Mouse (Mus musculus) forelimb bud, embryonic 11.5 days (tissue): Measurements from ENCODE around the gene Twnk.
A peak's percentile ranks its signal among the peaks of the same experiment; 100 is the strongest.

Experiments
- DNase-seq: peaks from one replicate; pipeline ENCODE4 v3.0.0-alpha.2; 2012; ENCODE audit warnings: low read depth, low spot score

Gene Twnk

GRCm38 (mm10) chr19:45005444-45005843, at the start of gene Twnk:
Gene Twnk (plus strand): TSS chr19:45005663.
- no peak for DNase-seq

DNA sequence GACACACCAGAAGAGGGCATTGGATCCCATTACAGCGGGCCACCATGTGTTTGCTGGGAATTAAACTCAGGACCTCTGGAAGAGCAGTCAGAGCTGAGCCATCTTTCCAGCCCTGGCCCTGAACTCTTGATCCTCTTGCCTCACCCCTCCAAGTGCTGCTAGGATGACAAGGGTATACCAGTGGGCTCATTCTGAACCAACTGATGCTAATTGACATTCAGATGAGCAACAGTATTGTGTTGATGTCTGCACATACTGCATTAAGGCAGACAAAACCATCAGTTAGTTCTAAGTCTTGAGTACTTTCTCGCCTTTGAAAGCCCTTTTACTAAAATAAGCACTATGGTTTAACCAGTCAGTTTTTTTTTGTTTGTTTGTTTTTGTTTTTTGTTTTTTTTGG, 45.8 kb upstream of the Twnk start:
- no peak for DNase-seq

DNA sequence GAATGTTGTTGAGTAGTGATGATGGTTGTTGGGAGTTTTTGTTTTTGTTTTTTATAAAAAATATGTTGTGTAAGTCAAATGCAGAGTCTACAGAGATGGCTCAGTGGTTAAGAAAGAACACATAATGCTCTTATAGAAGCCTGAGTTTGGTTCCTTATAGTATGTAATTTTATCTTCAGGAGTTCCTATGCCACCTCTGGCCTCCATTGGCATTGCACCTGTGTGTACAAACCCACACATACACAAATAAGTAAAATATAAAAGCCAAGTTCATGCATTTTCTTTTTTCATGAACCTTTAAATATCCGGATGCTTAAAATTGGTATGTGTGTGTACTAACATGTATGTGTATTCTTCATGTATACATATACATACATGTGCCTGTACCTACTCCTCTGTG, 39.5 kb upstream of the Twnk start:
- no peak for DNase-seq

- DNase-seq = no peak
Observed at GRCm38 (mm10) chr19:44968329-44968728, 37.1 kb upstream of the Twnk start.

- DNase-seq = no peak
Observed at GRCm38 (mm10) chr19:44976636-44977035, 28.8 kb upstream of the Twnk start.

GRCm38 (mm10) chr19:44977148-44977547, 28.3 kb upstream of the Twnk start:
- DNase-seq = no peak

- DNase-seq = no peak
Observed at GRCm38 (mm10) chr19:44980787-44981186, 24.7 kb upstream of the Twnk start.

- DNase-seq = no peak
Observed at GRCm38 (mm10) chr19:44982477-44983115, 22.9 kb upstream of the Twnk start.

DNA sequence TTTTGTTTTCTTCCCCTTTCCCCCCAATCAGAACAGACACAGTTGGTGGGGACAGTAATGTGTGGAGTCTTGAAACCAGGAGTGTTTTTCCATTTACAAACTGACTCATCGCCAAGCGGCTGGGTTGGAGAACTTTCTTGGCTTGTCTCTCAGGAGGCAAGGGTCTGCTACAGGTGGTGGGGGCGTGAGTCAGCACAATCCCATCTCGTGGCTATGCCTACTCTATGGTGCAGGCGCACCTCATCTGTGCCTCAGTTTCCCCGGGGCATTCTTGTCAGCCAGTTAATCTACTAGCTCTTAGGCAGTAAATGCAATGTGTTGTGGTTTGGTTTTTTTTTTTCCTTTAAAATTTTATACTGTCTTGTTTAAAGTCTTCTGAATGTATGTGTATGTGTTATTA, 22.1 kb upstream of the Twnk start:
- no peak for DNase-seq

DNA sequence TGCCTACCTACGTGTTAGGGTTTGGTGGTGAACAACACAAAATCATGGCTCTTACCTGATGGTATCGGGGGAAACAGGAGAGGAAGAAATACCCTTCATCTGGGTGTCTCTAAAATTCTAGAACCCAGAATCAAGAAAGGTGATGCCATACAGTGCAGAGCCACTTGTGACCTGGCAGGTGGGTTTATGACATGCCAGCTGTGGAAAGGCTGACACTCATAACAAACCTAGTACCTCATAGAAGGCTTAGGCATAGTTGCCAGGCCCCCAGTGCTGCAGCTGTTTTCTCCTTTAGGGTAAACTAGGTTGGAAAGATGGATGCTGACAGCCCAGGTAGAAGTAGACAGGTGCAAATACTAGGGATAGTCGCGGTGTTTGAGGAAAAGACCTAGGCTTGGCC, 21.0 kb upstream of the Twnk start:
- no peak for DNase-seq

DNA sequence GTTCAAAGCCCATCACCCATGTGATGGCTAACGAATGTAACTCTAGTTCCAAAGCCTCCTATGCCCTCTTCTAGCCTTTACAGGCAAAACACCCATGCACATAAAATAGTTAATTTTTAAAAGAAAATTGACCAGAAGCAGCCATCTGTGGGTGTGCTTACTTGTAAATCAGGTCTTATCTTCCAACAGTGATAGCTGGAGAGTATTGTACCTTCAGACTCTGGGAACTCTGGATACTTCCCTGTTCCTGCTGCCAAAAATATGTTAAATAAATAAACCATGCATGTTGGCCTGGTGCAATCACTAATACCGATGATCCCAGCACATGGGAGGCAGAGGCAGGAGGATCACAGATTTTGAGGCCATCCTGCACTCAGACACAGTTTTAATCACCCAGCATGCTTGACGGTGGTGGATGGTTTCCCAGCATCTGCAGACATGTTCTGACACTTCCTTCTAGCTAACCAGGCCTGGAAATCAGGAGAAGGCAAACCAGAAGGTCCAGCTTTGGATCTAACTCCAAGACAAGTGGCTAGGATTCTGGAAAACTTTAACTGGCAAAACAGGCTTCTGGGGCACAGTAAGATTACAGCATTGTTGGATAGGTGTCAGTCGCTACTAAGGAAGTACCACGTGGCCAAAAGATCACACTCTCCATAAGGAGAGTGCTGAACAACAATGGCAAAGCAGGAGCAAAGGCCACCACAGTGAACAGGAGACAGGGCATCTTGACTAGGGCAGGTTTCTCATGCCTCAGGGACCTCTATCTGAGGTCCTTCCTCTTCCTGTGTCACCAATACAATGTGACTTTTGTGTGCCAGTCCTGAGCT, 20.1 kb upstream of the Twnk start:
- no peak for DNase-seq

DNA sequence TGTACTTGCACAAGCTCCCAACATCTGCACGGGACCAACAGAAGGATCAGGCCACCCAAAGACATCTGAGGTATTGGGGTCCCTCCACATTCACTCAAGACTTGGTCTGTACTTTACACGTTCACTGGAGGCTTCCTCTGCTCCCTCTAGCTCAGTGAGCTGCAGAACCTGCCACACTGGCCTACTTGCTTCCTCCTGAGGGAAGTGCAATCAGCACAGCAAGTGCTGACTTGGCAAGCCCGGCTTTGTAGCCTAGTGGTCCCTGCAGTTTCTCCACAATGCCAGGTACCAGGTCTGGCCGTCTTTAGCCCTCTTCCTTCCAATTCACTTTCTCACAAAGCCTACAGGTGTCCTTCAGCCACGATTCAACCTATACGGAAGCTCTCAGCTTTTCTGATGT, 18.5 kb upstream of the Twnk start:
- no peak for DNase-seq

- no peak for DNase-seq
Observed at GRCm38 (mm10) chr19:44987851-44988250, 17.6 kb upstream of the Twnk start.

GRCm38 (mm10) chr19:44988321-44988720, 17.1 kb upstream of the Twnk start:
- DNase-seq = no peak

- peak; percentile 55 for DNase-seq
Observed at GRCm38 (mm10) chr19:44988831-44989566, 16.5 kb upstream of the Twnk start, which contains the start of gene Sema4g. Gene Sema4g (plus strand): TSS chr19:44989101.

DNA sequence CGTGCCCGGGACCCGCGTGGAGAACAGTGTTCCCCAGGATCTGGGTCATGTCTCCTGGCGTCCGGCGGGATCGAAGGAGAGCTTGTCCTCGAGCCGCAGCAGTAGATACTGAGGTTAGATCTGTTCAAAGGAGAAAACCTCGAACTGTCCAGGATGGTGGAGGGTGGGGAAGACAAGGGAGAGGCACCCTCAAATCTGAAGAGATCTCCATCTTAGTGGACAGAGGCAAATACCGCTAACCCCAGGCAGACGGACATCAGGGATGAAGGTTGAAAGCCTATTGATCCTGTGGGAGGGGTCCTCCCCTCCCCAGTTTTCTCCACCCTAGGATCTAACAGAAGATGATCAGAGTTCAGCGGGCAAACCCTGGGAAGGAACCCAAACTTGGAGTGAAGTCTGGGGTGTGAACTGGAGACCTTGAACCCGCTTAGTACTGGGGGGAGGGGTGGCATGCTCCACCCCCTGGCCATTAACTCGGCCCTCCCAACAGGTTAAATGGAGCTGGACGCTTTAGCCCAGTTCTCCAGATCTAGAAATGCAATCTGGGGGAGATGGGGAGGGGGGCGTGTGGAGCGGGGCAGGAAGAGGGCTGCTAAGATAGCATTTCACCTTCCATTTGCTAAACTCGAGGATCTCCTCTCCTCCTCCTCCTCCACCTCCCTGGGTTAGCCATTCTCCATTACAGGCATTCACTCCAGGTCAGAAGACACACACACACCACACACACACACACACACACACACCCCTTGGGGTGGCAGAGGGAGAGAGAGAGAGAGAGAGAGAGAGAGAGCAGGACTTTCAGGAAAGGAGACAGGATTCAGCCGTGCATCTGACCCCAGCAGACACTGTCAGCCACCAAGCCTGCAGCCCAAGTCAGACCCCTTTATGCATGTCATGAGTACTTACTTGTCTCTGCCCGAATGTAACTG, 15.6 kb upstream of the Twnk start:
- DNase-seq = no peak

GRCm38 (mm10) chr19:44991031-44991430, 14.4 kb upstream of the Twnk start:
- no peak for DNase-seq

DNA sequence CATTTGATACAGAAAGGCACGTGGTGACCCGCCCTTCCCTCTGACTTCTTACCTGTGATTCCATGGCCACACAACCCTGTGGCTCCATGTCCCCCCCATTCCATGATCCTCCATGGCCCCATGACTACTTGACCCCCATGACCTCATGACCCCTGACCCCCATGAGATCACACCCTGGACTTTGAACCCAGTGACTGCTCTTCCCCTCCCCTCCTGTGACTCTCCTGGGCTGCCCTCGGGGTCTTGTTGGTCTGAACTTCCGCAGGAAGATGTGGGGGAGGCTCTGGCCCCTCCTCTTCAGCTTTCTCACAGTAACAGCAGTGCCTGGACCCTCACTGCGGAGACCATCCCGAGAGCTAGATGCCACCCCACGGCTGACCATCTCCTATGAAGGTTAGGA, 13.2 kb upstream of the Twnk start:
- DNase-seq = no peak

GRCm38 (mm10) chr19:44992712-44993111, 12.8 kb upstream of the Twnk start:
- no peak for DNase-seq

GRCm38 (mm10) chr19:44997786-44998185, 7.7 kb upstream of the Twnk start:
- DNase-seq = no peak

- DNase-seq = no peak
Observed at GRCm38 (mm10) chr19:44999647-45000046, 5.8 kb upstream of the Twnk start.
